Mouse (Mus musculus): ENCODE data around the gene Cyp2b23. TPM values are rescaled to one million over a fixed set of nuclear protein-coding genes. Genes with fewer than 3 reads are reported as not detected.
"Not testable (repeated sequence)": the region's sequence is repeated elsewhere in the genome, so short reads cannot be mapped to it uniquely, and the experiment has no call there.

Cyp2b23 gene
- total RNA-seq (2021): not detected
- long read RNA-seq, experiment 1: 0 reads
- long read RNA-seq, experiment 2: 0 reads

- no peak for DNase-seq
Observed at GRCm38 (mm10) chr7:26686337-26686736, at the start of gene Cyp2b23. Gene Cyp2b23 (minus strand): TSS chr7:26686437.

DNA sequence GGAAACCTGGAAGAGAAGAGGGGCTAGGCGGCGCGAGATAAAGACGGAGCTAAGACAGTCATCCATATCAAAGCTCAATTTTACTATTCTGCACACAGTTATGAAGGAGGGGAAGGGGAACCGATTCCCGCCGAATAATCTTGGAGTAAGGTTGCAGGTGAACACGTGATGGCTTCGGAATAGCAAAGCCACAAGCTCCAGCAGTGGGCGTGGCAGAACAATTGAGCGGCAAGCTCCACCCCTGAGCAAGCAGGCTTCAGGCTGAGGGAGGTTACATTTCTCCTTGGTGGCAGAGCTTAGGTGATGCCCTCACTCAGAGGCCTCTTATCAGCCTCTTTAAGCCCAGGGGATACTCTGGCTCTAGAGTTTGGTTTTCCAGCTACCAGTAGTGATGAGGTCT, 24.8 kb upstream of the Cyp2b23 start:
- DNase-seq: no peak

GRCm38 (mm10) chr7:26707061-26707460, 20.8 kb upstream of the Cyp2b23 start:
- DNase-seq: no peak

DNA sequence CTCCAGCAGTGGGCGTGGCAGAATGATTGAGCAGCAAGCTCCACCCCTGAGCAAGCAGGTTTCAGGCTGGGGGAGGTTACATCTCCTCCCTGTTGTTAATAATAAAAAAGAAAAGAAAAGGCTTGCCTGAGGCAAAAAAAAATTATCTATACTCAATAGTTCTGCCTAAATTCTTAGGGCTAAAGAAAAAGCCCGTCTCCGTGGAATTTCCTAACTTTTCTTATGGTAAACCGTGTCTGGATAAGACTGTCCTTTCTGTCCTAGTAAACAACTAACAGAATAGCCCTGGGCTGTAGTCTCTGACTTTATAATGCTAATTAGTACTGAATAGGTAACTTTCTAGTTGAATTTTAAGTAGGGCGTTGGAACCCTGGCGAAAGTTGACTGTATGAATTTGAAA, 20.0 kb upstream of the Cyp2b23 start:
- not testable (repeated sequence) for DNase-seq

- no peak for DNase-seq
Observed at GRCm38 (mm10) chr7:26700151-26700550, 13.9 kb upstream of the Cyp2b23 start.

- no peak for DNase-seq
Observed at GRCm38 (mm10) chr7:26685713-26686112, 524 bp downstream of the Cyp2b23 start.

DNA sequence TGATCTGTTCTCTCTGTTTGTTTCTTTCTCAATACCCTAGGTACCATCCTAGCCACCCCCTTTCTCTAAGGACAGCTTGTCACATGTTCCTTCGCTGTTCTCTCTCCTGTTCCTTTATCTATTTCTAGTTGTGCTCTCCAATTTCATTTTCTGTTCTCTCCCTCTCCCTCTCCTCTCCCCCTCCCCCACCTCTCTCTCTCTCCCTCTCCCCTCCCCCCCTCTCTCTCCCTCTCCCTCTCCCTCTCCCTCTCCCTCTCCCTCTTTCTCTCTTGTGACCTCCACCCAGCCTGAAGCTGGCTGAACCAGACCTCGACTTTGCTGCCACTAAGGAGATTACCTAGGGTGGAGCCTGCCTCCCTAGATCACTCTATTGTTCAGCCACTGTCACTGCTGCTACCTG, 18.8 kb downstream of the Cyp2b23 start:
- DNase-seq: not testable (repeated sequence)

GRCm38 (mm10) chr7:26666011-26666410, 20.2 kb downstream of the Cyp2b23 start:
- DNase-seq: no peak

GRCm38 (mm10) chr7:26618364-26618763, 67.9 kb downstream of the Cyp2b23 start, which contains the start of gene Vmn1r185:
Gene Vmn1r185 (minus strand): TSS chr7:26618464.
- DNase-seq: not testable (repeated sequence)

Other genes starting within 250 kb of the Cyp2b23 start
- gene Nlrp9a, start 151.4 kb downstream of the Cyp2b23 start, total RNA-seq (2021): not detected
- not detected for gene Vmn1r185, start 68.0 kb downstream of the Cyp2b23 start, total RNA-seq (2021)
- gene Cyp2b19, start 70.7 kb upstream of the Cyp2b23 start, total RNA-seq (2021): not detected
- gene Cyp2g1, start 122.5 kb upstream of the Cyp2b23 start, total RNA-seq (2021): not detected
- gene Cyp2a5, start 148.9 kb upstream of the Cyp2b23 start, total RNA-seq (2021): not detected

All from gastrocnemius, postnatal 10 days (tissue).